Mouse (Mus musculus): Measurements from ENCODE around the gene Actn1. TPM values are rescaled to one million over a fixed set of nuclear protein-coding genes. Genes with fewer than 3 reads are reported as not detected.
"Not testable (repeated sequence)": the region's sequence is repeated elsewhere in the genome, so short reads cannot be mapped to it uniquely, and the experiment has no call there.

The Actn1 gene
- polyA plus RNA-seq, 1 experiment from 2014 or later, result 35.2 TPM

DNA sequence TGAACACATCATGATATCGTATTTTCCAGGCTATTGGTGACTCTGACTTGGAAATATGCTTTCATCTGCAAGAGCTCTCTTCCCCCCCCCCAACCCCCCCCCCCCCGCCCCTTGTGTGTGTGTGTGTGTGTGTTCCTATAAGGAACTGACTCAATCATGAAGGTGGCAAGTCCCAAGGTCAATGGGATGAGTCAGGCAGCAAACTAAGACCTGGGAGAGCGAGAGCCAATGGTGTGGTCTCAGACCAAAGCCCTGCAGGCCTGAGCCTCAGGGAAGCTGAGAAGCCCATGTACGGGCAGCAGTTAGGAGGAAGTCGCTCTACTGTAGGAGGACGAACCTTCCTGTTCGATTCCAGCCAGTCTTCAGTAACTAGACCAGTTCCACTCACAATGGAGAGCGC is 17.3 kb upstream of the Actn1 start:
- no peaks in the 10 kb centered on the region for H3K27me3 ChIP-seq
- ATAC-seq (ENCODE audit: low FRiP score, low read depth), result no peak
- H3K27ac ChIP-seq, result no peak overlapping the region
- no peak overlapping the region for H3K4me3 ChIP-seq
- no peak overlapping the region for H3K4me2 ChIP-seq (replicated peaks)
- H3K9me3 ChIP-seq, result no peaks in the 10 kb centered on the region
- peaks cover 18% of the 10 kb centered on the region for H3K4me1 ChIP-seq
- no peak overlapping the region for H3K9ac ChIP-seq
- no peaks in the 10 kb centered on the region for H3K36me3 ChIP-seq
- 87% methylated on average over 7 of the region's 8 CpGs for WGBS

GRCm38 (mm10) chr12:80275187-80275820 is 15.1 kb upstream of the Actn1 start:
- no peak overlapping the region for H3K27ac ChIP-seq
- no peak overlapping the region for H3K4me3 ChIP-seq
- H3K4me1 ChIP-seq, result peaks cover 17% of the 10 kb centered on the region
- H3K9ac ChIP-seq, result no peak overlapping the region
- no peaks in the 10 kb centered on the region for H3K9me3 ChIP-seq
- no peaks in the 10 kb centered on the region for H3K27me3 ChIP-seq
- H3K36me3 ChIP-seq, result no peaks in the 10 kb centered on the region
- 86% methylated on average over 5 of the region's 5 CpGs for WGBS
- no peak for ATAC-seq (ENCODE audit: low FRiP score, low read depth)
- no peak overlapping the region for H3K4me2 ChIP-seq (replicated peaks)

GRCm38 (mm10) chr12:80273020-80273686 is 13.0 kb upstream of the Actn1 start:
- 17% methylated on average over 10 of the region's 10 CpGs for WGBS
- peak overlapping the region; percentile 15 for H3K4me3 ChIP-seq

GRCm38 (mm10) chr12:80271806-80272205 is 11.6 kb upstream of the Actn1 start:
- Histone ChIP-seq H3K9me3 (no peaks in the 10 kb centered on the region), H3K4me3 (no peak overlapping the region), H3K27me3 (no peaks in the 10 kb centered on the region), H3K4me2 (replicated peaks) (no peak overlapping the region), H3K36me3 (no peaks in the 10 kb centered on the region), H3K4me1 (peaks cover 15% of the 10 kb centered on the region), H3K9ac (no peak overlapping the region), H3K27ac (no peak overlapping the region)
- 21% methylated on average over 5 of the region's 5 CpGs for WGBS
- no peak for ATAC-seq (ENCODE audit: low FRiP score, low read depth)

More at GRCm38 (mm10) chr12:80273020-80273686, 13.0 kb upstream of the Actn1 start:
- no peaks in the 10 kb centered on the region for H3K36me3 ChIP-seq
- H3K27me3 ChIP-seq, result no peaks in the 10 kb centered on the region
- no peaks in the 10 kb centered on the region for H3K9me3 ChIP-seq
- H3K9ac ChIP-seq, result 0 out of 2 replicates have a peak overlapping the region, but pooled peaks have one; percentile 31
- ATAC-seq (ENCODE audit: low FRiP score, low read depth), result peak; percentile 68
- peak overlapping the region; percentile 34; the same call in 1 of the 2 replicates for H3K27ac ChIP-seq
- H3K4me2 ChIP-seq (replicated peaks), result peak overlapping the region; percentile 48
- H3K4me1 ChIP-seq, result peaks cover 15% of the 10 kb centered on the region

DNA sequence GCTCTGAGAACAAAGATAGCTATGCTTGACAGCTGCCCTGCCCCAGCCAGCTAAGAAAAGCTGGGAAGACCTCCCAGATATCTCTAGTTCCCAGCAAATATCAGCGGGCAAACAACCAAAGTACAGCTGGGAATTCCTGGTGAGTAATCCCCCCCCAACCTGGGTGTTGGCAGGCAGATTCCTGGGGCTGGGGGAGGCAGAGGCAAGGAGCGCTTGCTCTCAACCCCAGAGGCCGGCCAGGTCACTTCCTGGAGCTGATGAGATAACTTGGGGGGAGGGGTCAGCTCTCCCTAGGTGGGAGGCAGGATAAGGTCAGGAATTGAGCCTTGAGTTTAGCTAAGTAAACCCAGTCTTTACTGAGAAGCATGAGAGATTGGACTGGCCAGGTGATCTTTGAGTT is 10.8 kb upstream of the Actn1 start:
- no peaks in the 10 kb centered on the region for H3K36me3 ChIP-seq
- no peak overlapping the region for H3K27ac ChIP-seq
- no peak for ATAC-seq (ENCODE audit: low FRiP score, low read depth)
- H3K9me3 ChIP-seq, result no peaks in the 10 kb centered on the region
- H3K9ac ChIP-seq, result no peak overlapping the region
- H3K27me3 ChIP-seq, result no peaks in the 10 kb centered on the region
- no peak overlapping the region for H3K4me3 ChIP-seq
- H3K4me2 ChIP-seq (replicated peaks), result no peak overlapping the region
- WGBS, result 11% methylated on average over 3 of the region's 3 CpGs
- H3K4me1 ChIP-seq, result peaks cover 15% of the 10 kb centered on the region

- Histone ChIP-seq H3K9ac (no peak overlapping the region), H3K27me3 (no peaks in the 10 kb centered on the region), H3K4me3 (no peak overlapping the region), H3K9me3 (no peaks in the 10 kb centered on the region), H3K4me1 (peaks cover 15% of the 10 kb centered on the region), H3K4me2 (replicated peaks) (no peak overlapping the region), H3K36me3 (no peaks in the 10 kb centered on the region), H3K27ac (no peak overlapping the region)
- ATAC-seq (ENCODE audit: low FRiP score, low read depth), result no peak
- 65% methylated on average over 2 of the region's 2 CpGs for WGBS
These were observed 9.1 kb upstream of the Actn1 start for GRCm38 (mm10) chr12:80269303-80269702.

- no peak overlapping the region for H3K27ac ChIP-seq
- no peaks in the 10 kb centered on the region for H3K36me3 ChIP-seq
- no peak overlapping the region for H3K4me3 ChIP-seq
- H3K9me3 ChIP-seq, result no peaks in the 10 kb centered on the region
- peaks cover 10% of the 10 kb centered on the region for H3K4me1 ChIP-seq
- 83% methylated on average over 6 of the region's 6 CpGs for WGBS
- H3K27me3 ChIP-seq, result no peaks in the 10 kb centered on the region
- H3K9ac ChIP-seq, result no peak overlapping the region
- ATAC-seq (ENCODE audit: low FRiP score, low read depth), result no peak; the same call in 1 of the 2 replicates
- no peak overlapping the region for H3K4me2 ChIP-seq (replicated peaks)
These were observed 7.8 kb upstream of the Actn1 start for GRCm38 (mm10) chr12:80267962-80268361.

DNA sequence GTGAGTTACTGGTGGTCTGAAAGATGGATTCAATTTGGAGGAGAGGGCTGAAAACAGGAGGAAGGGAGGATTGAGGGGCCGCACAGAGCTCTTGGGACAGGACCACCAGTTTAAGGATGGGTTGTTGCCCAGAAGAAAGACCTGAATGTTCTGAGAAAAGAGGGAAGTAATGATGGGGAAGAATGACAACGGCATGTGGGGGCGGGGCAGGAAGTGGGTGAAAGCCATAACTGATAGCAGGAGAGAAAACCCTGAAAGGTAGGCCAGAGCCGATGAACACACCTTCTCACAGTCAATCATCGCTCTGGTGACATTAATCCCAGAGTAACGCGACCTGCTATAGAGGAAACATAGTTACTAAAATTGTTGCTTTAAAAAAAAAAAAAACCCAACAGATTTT is 4.2 kb upstream of the Actn1 start:
- peaks cover 12% of the 10 kb centered on the region for H3K4me1 ChIP-seq
- ATAC-seq (ENCODE audit: low FRiP score, low read depth); H3K9ac ChIP-seq; H3K4me3 ChIP-seq; H3K36me3 ChIP-seq; H3K27ac ChIP-seq; H3K4me2 ChIP-seq (replicated peaks); H3K27me3 ChIP-seq; H3K9me3 ChIP-seq: not testable (repeated sequence)
- 78% methylated on average over 7 of the region's 7 CpGs for WGBS

GRCm38 (mm10) chr12:80260744-80261695 is 849 bp upstream of the Actn1 start:
- peak overlapping the region; percentile 77 for H3K4me3 ChIP-seq
- ATAC-seq (ENCODE audit: low FRiP score, low read depth), result peak; percentile 12
- 13% methylated on average over 25 of the region's 25 CpGs for WGBS
- peak overlapping the region; percentile 87 for H3K4me2 ChIP-seq (replicated peaks)
- 0 out of 2 replicates have a peak, but pooled peaks cover 5% of the 10 kb centered on the region for H3K36me3 ChIP-seq
- peak overlapping the region; percentile 98 for H3K27ac ChIP-seq
- H3K9ac ChIP-seq, result peak overlapping the region; percentile 86
- H3K27me3 ChIP-seq, result no peaks in the 10 kb centered on the region
- H3K4me1 ChIP-seq, result peaks cover 35% of the 10 kb centered on the region
- H3K9me3 ChIP-seq, result no peaks in the 10 kb centered on the region

- WGBS, result under 1% methylated on average over 64 of the region's 64 CpGs
- Histone ChIP-seq H3K27me3 (no peaks in the 10 kb centered on the region), H3K36me3 (0 out of 2 replicates have a peak, but pooled peaks cover 9% of the 10 kb centered on the region), H3K4me2 (replicated peaks) (peak overlapping the region; percentile 87), H3K9me3 (no peaks in the 10 kb centered on the region), H3K27ac (peak overlapping the region; percentile 98), H3K4me3 (peak overlapping the region; percentile 77), H3K9ac (peak overlapping the region; percentile 86), H3K4me1 (peaks cover 39% of the 10 kb centered on the region)
- peak; percentile 83 for ATAC-seq (ENCODE audit: low FRiP score, low read depth)
These were observed 735 bp downstream of the Actn1 start for GRCm38 (mm10) chr12:80259216-80260055.

GRCm38 (mm10) chr12:80258520-80259215 is 1.5 kb downstream of the Actn1 start:
- peak overlapping the region; percentile 98 for H3K27ac ChIP-seq
- H3K4me2 ChIP-seq (replicated peaks), result peak overlapping the region; percentile 87
- H3K4me1 ChIP-seq, result peaks cover 46% of the 10 kb centered on the region
- peak overlapping the region; percentile 77 for H3K4me3 ChIP-seq
- peak overlapping the region; percentile 86 for H3K9ac ChIP-seq
- no peaks in the 10 kb centered on the region for H3K27me3 ChIP-seq
- ATAC-seq (ENCODE audit: low FRiP score, low read depth), result no peak
- 0 out of 2 replicates have a peak, but pooled peaks cover 9% of the 10 kb centered on the region for H3K36me3 ChIP-seq
- WGBS, result under 1% methylated on average over 21 of the region's 22 CpGs
- H3K9me3 ChIP-seq, result no peaks in the 10 kb centered on the region

All from limb, embryonic 13.5 days (tissue).